Mouse (Mus musculus) liver, adult 2 months (tissue): ENCODE results near the gene Cxcl5. TPM values are rescaled to one million over a fixed set of nuclear protein-coding genes. Genes with fewer than 3 reads are reported as not detected.
A peak's percentile ranks its signal among the peaks of the same experiment; 100 is the strongest.

Experiments used
- DNase-seq: peaks from one replicate; pipeline ENCODE4 v3.0.0-alpha.2; 2011; ENCODE audit warnings: low read depth, low spot score; ENCODE audit errors: extremely low read depth
- H3K27ac ChIP-seq: fragments of 200-500 bp; replicated peaks from 2 replicates; pipeline ENCODE4 v1.5.1; 2012; ENCODE audit warnings: low read depth, mild to moderate bottlenecking, control low read depth, inconsistent platforms, low read length; ENCODE audit not compliant: insufficient read depth
- H3K27me3 ChIP-seq: fragments of 200-500 bp; 2 replicates; pipeline ENCODE4 v1.6.1; 2012; ENCODE audit warnings: mild to moderate bottlenecking, moderate library complexity, low read length, inconsistent platforms; ENCODE audit not compliant: control insufficient read depth, insufficient read depth
- H3K36me3 ChIP-seq: fragments of 200-500 bp; 2 replicates; pipeline ENCODE4 v1.6.1; 2012; ENCODE audit warnings: low read length, inconsistent platforms; ENCODE audit not compliant: control insufficient read depth, insufficient read depth
- H3K4me1 ChIP-seq: fragments of 200-500 bp; 2 replicates; pipeline ENCODE4 v1.6.1; 2011; ENCODE audit warnings: low read length; ENCODE audit not compliant: control insufficient read depth, insufficient read depth
- H3K4me3 ChIP-seq: fragments of 200-500 bp; 2 replicates; pipeline ENCODE4 v1.5.1; 2011; ENCODE audit warnings: low read depth, mild to moderate bottlenecking, control low read depth, low read length, moderate library complexity; ENCODE audit not compliant: insufficient read depth
- H3K79me2 ChIP-seq: fragments of 200-500 bp; 2 replicates; pipeline ENCODE4 v1.6.1; 2012; ENCODE audit warnings: inconsistent platforms, mild to moderate bottlenecking, low read length, moderate library complexity; ENCODE audit not compliant: control insufficient read depth, insufficient read depth
- H3K9ac ChIP-seq: fragments of 200-500 bp; 2 replicates; pipeline ENCODE4 v1.6.1; 2012; ENCODE audit warnings: low read depth, mild to moderate bottlenecking, control low read depth, inconsistent platforms, low read length
- CTCF ChIP-seq: fragments of 200-500 bp; IDR thresholded peaks from 2 replicates; pipeline ENCODE4 v1.5.1; 2011; ENCODE audit warnings: low read depth, low read length, control low read depth
- POLR2A ChIP-seq: fragments of 200-500 bp; IDR thresholded peaks from 2 replicates; pipeline ENCODE4 v1.6.1; 2011; ENCODE audit warnings: low read length, control low read depth; ENCODE audit not compliant: insufficient read depth; ENCODE audit errors: extremely low read depth
- WGBS: fragments of 180-500 bp; shearing (Covaris S2); methylation state at CpG from one replicate; pipeline ENCODE4 v1.1.7; 2018; 5-methylcytosine and 5-hydroxymethylcytosine counted together
- polyA plus RNA-seq: library from polyadenylated mRNA; depleted of rRNA; stranded (reverse); fragments of >200 nt; gene quantifications from 2 replicates; pipeline ENCODE4 v1.2.3, GENCODE M21; 2012
- total RNA-seq: library from RNA; depleted of rRNA; stranded (reverse); fragments of >200 nt; gene quantifications from 2 replicates; pipeline ENCODE4 v1.2.3, GENCODE M21; 2014

Cxcl5 gene
- total and polyA plus RNA-seq, 2 experiments, result 0.06 to 0.09 TPM

GRCm38 (mm10) chr5:90775562-90775961 lies 16.4 kb downstream of the Cxcl5 start:
- WGBS, result 83% methylated on average over 5 of the region's 5 CpGs
- Histone ChIP-seq H3K79me2 (no peaks in the 10 kb centered on the region), H3K9ac (no peak overlapping the region), H3K27ac (no peak overlapping the region), H3K36me3 (no peaks in the 10 kb centered on the region), H3K4me1 (0 out of 2 replicates have a peak, but pooled peaks cover 4% of the 10 kb centered on the region), H3K27me3 (no peaks in the 10 kb centered on the region), H3K4me3 (no peak overlapping the region)
- DNase-seq, result no peak
- TF ChIP-seq CTCF (no peak), POLR2A (no peak)

DNA sequence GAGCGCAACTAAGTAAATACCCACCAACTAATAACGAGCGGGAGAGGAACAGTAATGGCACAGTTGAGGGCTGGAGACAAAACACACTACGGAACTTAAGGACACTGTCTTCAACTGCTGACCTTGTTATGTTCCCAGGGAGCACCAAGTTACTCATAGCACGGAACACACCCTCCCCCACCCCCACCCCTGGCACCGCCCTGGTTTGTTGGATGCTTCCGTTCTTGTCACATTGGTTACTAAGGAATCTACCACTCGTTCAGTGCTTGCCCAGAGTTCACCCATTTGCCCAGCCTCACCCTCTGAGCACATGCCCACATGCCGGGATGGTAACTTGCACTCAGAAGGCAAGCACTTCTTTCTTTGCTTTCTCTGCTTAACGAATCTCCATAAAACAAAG lies 18.5 kb downstream of the Cxcl5 start:
- WGBS, result 92% methylated on average over 10 of the region's 10 CpGs
- no peak overlapping the region for H3K4me3 ChIP-seq
- TF ChIP-seq POLR2A (no peak), CTCF (no peak)
- H3K4me1 ChIP-seq, result 0 out of 2 replicates have a peak, but pooled peaks cover 3% of the 10 kb centered on the region
- no peak overlapping the region for H3K27ac ChIP-seq
- no peaks in the 10 kb centered on the region for H3K79me2 ChIP-seq
- H3K36me3 ChIP-seq, result no peaks in the 10 kb centered on the region
- no peak overlapping the region for H3K9ac ChIP-seq
- DNase-seq, result no peak
- H3K27me3 ChIP-seq, result no peaks in the 10 kb centered on the region

GRCm38 (mm10) chr5:90778856-90779255 lies 19.7 kb downstream of the Cxcl5 start:
- DNase-seq, result no peak
- Histone ChIP-seq H3K4me1 (no peaks in the 10 kb centered on the region), H3K27ac (no peak overlapping the region), H3K9ac (no peak overlapping the region), H3K36me3 (no peaks in the 10 kb centered on the region), H3K79me2 (no peaks in the 10 kb centered on the region), H3K4me3 (no peak overlapping the region), H3K27me3 (no peaks in the 10 kb centered on the region)
- TF ChIP-seq CTCF, result no peak
- WGBS, result 83% methylated on average over 6 of the region's 6 CpGs

DNA sequence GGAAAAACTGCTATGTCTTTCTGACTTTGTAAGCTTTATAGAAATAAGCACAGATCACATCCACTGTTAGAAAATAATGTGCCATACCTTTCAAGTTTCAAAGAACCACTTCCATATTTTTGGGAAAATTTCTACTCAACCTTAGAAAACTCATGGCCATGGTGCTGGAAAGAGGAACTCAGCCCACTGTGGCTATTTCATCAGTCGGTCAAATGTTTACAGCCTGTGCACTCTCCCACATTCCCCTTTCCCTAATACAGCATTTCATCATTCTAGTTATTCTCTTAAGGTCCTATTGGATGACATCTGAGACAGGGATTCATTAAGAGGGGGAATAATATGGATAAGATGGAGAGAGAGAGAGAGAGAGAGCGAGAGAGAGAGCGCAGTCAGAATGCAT lies 24.5 kb downstream of the Cxcl5 start:
- no peak overlapping the region for H3K4me3 ChIP-seq
- no peak for DNase-seq
- no peaks in the 10 kb centered on the region for H3K4me1 ChIP-seq
- no peak for TF ChIP-seq POLR2A
- TF ChIP-seq CTCF, result no peak
- no peak overlapping the region for H3K27ac ChIP-seq
- H3K79me2 ChIP-seq, result no peaks in the 10 kb centered on the region
- no peaks in the 10 kb centered on the region for H3K27me3 ChIP-seq
- WGBS, result 84% methylated on average over 3 of the region's 3 CpGs
- no peak overlapping the region for H3K9ac ChIP-seq
- H3K36me3 ChIP-seq, result no peaks in the 10 kb centered on the region

DNA sequence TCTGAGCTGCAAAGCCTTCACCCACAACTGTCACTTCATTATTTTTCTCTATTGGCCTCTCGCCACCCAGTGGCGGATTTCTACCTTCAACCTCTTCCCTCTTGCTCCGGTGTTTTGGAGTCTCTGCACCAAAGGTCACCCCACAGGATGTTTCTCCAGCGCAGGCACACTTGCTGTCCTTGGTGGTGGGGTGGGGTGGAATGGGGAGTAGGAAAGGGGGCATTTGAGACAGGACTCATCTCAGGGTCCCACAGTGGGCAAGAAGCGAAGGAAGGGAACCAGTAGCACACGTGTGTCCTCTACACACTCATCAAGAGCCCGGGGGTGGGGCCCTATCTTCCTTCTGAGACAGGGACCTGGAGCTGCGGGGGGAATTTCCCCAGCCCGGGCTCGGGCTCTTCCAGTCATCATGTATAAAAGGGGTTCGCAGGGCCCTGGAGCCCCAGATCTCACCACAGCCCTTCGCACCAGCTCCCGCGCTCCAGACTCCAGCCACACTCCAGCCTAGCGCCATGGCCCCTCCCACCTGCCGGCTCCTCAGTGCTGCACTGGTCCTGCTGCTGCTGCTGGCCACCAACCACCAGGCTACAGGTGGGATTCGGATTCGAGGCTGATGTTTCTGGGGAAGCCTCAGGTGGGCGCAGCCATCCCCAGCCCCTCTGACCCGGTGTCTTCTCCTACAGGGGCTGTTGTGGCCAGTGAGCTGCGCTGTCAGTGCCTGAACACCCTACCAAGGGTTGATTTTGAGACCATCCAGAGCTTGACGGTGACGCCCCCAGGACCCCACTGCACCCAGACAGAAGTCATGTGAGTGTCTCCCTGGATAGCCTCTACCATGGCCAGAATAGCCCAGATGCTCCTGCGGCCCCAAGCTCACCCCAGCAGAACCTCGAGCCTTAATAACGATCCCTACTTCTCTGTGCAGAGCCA lies 26.8 kb downstream of the Cxcl5 start, which contains the start of gene Cxcl3:
Gene Cxcl3, plus strand, starts transcription at position 445 of the 930 bp plus-strand sequence.
- H3K36me3 ChIP-seq, result no peaks in the 10 kb centered on the region
- H3K27ac ChIP-seq, result no peak within 1 kb of the TSS
- no peaks in the 10 kb centered on the region for H3K27me3 ChIP-seq
- H3K9ac ChIP-seq, result no peak within 1 kb of the TSS
- no peak within 1 kb of the TSS for H3K4me3 ChIP-seq
- TF ChIP-seq POLR2A (no peak), CTCF (peak; percentile 25; the same call in 1 of the 2 replicates)
- no peaks in the 10 kb centered on the region for H3K79me2 ChIP-seq
- DNase-seq, result peak; percentile 37
- no peaks in the 10 kb centered on the region for H3K4me1 ChIP-seq
- WGBS, result 20% methylated on average over 26 of the region's 26 CpGs

DNA sequence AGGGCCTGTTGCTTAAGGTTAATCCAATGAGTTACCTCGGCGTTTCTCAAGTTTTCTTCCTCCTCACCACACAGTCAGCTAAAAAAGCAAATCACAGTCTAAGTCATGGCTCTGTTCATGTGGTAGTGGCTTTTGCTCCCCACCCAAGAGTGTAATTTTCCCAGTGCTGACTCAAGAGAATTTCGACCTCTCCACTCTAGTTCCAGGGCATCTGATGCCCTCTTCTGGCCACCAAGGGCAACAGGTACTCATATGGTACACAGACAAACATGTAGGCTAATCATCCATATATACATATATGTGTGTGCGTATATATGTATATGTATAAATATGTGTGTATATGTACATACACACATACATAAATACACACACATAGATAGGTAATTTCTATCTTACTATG lies 29.0 kb downstream of the Cxcl5 start:
- DNase-seq, result peak; percentile 20
- WGBS, result 84% methylated on average over 4 of the region's 4 CpGs
- Histone ChIP-seq H3K79me2 (no peaks in the 10 kb centered on the region), H3K4me1 (no peaks in the 10 kb centered on the region), H3K36me3 (no peaks in the 10 kb centered on the region), H3K27ac (no peak overlapping the region), H3K27me3 (no peaks in the 10 kb centered on the region), H3K9ac (no peak overlapping the region), H3K4me3 (no peak overlapping the region)
- TF ChIP-seq CTCF, result peak; percentile 34; the same call in 1 of the 2 replicates
- no peak for TF ChIP-seq POLR2A
